Mouse (Mus musculus) CH12.LX (cell line): Measurements from ENCODE around the gene Pnpla6. TPM values are rescaled to one million over a fixed set of nuclear protein-coding genes. Genes with fewer than 3 reads are reported as not detected.

ENCODE experiments used
- DNase-seq: peaks from one replicate; pipeline ENCODE4 v3.0.0-alpha.2; 2013; ENCODE audit errors: extremely low read depth
- H3K27ac ChIP-seq: 2 replicates; pipeline ENCODE4 v1.5.1; 2012; ENCODE audit warnings: low read depth, mild to moderate bottlenecking, control low read depth, moderate library complexity; ENCODE audit not compliant: insufficient read depth
- H3K27me3 ChIP-seq: replicated peaks from 2 replicates; pipeline ENCODE3; 2012; ENCODE audit warnings: inconsistent platforms
- H3K36me3 ChIP-seq, 2 experiments: replicated peaks in 1 of 2; 2 replicates each; pipeline versions ENCODE3 to v1.6.1; 2012; ENCODE audit warnings: inconsistent platforms in 1 of 2, low read length in 1 of 2, mild to moderate bottlenecking in 1 of 2, mixed read lengths in 1 of 2, moderate library complexity in 1 of 2; ENCODE audit not compliant: control insufficient read depth in 1 of 2, insufficient read depth in 1 of 2
- H3K4me1 ChIP-seq, 2 experiments: 2 replicates each; pipeline ENCODE4 v1.6.1; 2012; ENCODE audit warnings: inconsistent platforms in 1 of 2, moderate library complexity in 1 of 2; ENCODE audit not compliant: insufficient read depth in 2 of 2, control insufficient read depth in 1 of 2
- H3K4me2 ChIP-seq: 2 replicates; pipeline ENCODE4 v1.6.1; 2012; ENCODE audit warnings: low read depth, mild to moderate bottlenecking, control low read depth; ENCODE audit not compliant: poor library complexity, insufficient read depth, severe bottlenecking
- H3K4me3 ChIP-seq, 3 experiments: fragments of 150-350 bp in 1 of 3; sonication (generic) in 1 of 3; replicated peaks in 1 of 3; 2 replicates each; pipeline versions ENCODE3 to v1.5.1; 2011 to 2012; ENCODE audit warnings: low read depth in 2 of 3, low read length in 2 of 3, mild to moderate bottlenecking in 2 of 3, moderate library complexity in 2 of 3, control low read depth in 1 of 3, improper control_type of control experiment in 1 of 3, inconsistent platforms in 1 of 3, mixed read lengths in 1 of 3; ENCODE audit not compliant: poor library complexity in 1 of 3
- H3K79me2 ChIP-seq: replicated peaks from 2 replicates; pipeline ENCODE4 v1.6.1; 2012; ENCODE audit warnings: mild to moderate bottlenecking, moderate library complexity; ENCODE audit not compliant: control insufficient read depth, poor library complexity, insufficient read depth, severe bottlenecking; ENCODE audit errors: extremely low read depth
- H3K9ac ChIP-seq: 2 replicates; pipeline ENCODE4 v1.6.1; 2012; ENCODE audit warnings: low read depth, mild to moderate bottlenecking, control low read depth, moderate library complexity; ENCODE audit not compliant: insufficient read depth
- H3K9me3 ChIP-seq: replicated peaks from 2 replicates; pipeline ENCODE3; 2012; ENCODE audit warnings: low read length, inconsistent platforms, mixed read lengths
- BHLHE40 ChIP-seq: IDR thresholded peaks from 2 replicates; pipeline ENCODE4 v1.6.1; 2011; ENCODE audit warnings: mild to moderate bottlenecking, low read depth, low read length, improper control_type of control experiment
- CHD2 ChIP-seq: IDR thresholded peaks from 2 replicates; pipeline ENCODE4 v1.6.1; 2011; ENCODE audit warnings: low read length, improper control_type of control experiment
- E2F4 ChIP-seq: IDR thresholded peaks from 2 replicates; pipeline ENCODE4 v1.6.1; 2011; ENCODE audit warnings: low read depth, low read length, improper control_type of control experiment; ENCODE audit not compliant: insufficient replicate concordance
- ELF1 ChIP-seq: IDR thresholded peaks from 2 replicates; pipeline ENCODE4 v1.6.1; 2014; ENCODE audit warnings: low read depth, mild to moderate bottlenecking, inconsistent platforms, low read length, improper control_type of control experiment
- EP300 ChIP-seq: IDR thresholded peaks from 2 replicates; pipeline ENCODE4 v1.6.1; 2011; ENCODE audit warnings: low read length, improper control_type of control experiment
- HCFC1 ChIP-seq: IDR thresholded peaks from 2 replicates; pipeline ENCODE4 v1.6.1; 2012; ENCODE audit warnings: low read depth, mild to moderate bottlenecking, inconsistent platforms, low read length, improper control_type of control experiment
- IRF4 ChIP-seq: IDR thresholded peaks from 2 replicates; pipeline ENCODE4 v1.6.1; 2014; ENCODE audit warnings: low read depth, mild to moderate bottlenecking, inconsistent platforms, low read length, improper control_type of control experiment
- JUN ChIP-seq: IDR thresholded peaks from 2 replicates; pipeline ENCODE4 v1.6.1; 2011; ENCODE audit warnings: low read depth, mild to moderate bottlenecking, low read length, improper control_type of control experiment, moderate library complexity; ENCODE audit not compliant: insufficient read depth
- KAT2A ChIP-seq: IDR thresholded peaks from 2 replicates; pipeline ENCODE4 v1.6.1; 2012; ENCODE audit warnings: low read length, improper control_type of control experiment, inconsistent platforms; ENCODE audit not compliant: insufficient replicate concordance
- MAX ChIP-seq: IDR thresholded peaks from 2 replicates; pipeline ENCODE4 v1.6.1; 2011; ENCODE audit warnings: low read length, improper control_type of control experiment
- MEF2A ChIP-seq: IDR thresholded peaks from 2 replicates; pipeline ENCODE4 v1.6.1; 2014; ENCODE audit warnings: low read depth, mild to moderate bottlenecking, inconsistent platforms, low read length, improper control_type of control experiment, borderline replicate concordance
- MYC ChIP-seq: IDR thresholded peaks from 2 replicates; pipeline ENCODE4 v1.6.1; 2011; ENCODE audit warnings: low read depth, mild to moderate bottlenecking, improper control_type of control experiment, low read length
- NELFE ChIP-seq: IDR thresholded peaks from 2 replicates; pipeline ENCODE4 v1.6.1; 2011; ENCODE audit warnings: low read depth, low read length, improper control_type of control experiment
- NRF1 ChIP-seq: IDR thresholded peaks from 2 replicates; pipeline ENCODE4 v1.6.1; 2014; ENCODE audit warnings: low read depth, mild to moderate bottlenecking, inconsistent platforms, low read length, improper control_type of control experiment, moderate library complexity
- PAX5 ChIP-seq: IDR thresholded peaks from 2 replicates; pipeline ENCODE4 v1.6.1; 2012; ENCODE audit warnings: low read length, inconsistent platforms, mixed read lengths
- POLR2A ChIP-seq: IDR thresholded peaks from 2 replicates; pipeline ENCODE4 v1.6.1; 2011; ENCODE audit warnings: low read depth, mild to moderate bottlenecking, improper control_type of control experiment, low read length
- RAD21 ChIP-seq: IDR thresholded peaks from 2 replicates; pipeline ENCODE4 v1.6.1; 2011; ENCODE audit warnings: low read depth, mild to moderate bottlenecking, low read length, improper control_type of control experiment, moderate library complexity
- RCOR1 ChIP-seq: conservative IDR thresholded peaks from 2 replicates; pipeline ENCODE4 v1.6.1; 2012; ENCODE audit warnings: low read depth, mild to moderate bottlenecking, inconsistent platforms, low read length, improper control_type of control experiment
- TBP ChIP-seq: conservative IDR thresholded peaks from 2 replicates; pipeline ENCODE4 v1.6.1; 2011; ENCODE audit warnings: low read depth, low read length, improper control_type of control experiment
- TCF12 ChIP-seq: IDR thresholded peaks from 2 replicates; pipeline ENCODE4 v1.6.1; 2014; ENCODE audit warnings: low read depth, mild to moderate bottlenecking, inconsistent platforms, low read length, improper control_type of control experiment
- UBTF ChIP-seq: IDR thresholded peaks from 2 replicates; pipeline ENCODE4 v1.6.1; 2012; ENCODE audit warnings: low read depth, mild to moderate bottlenecking, inconsistent platforms, low read length, improper control_type of control experiment, moderate library complexity
- USF1 ChIP-seq: IDR thresholded peaks from 2 replicates; pipeline ENCODE4 v1.6.1; 2014; ENCODE audit warnings: low read depth, mild to moderate bottlenecking, inconsistent platforms, low read length, improper control_type of control experiment
- ZC3H11A ChIP-seq: IDR thresholded peaks from 2 replicates; pipeline ENCODE4 v1.6.1; 2012; ENCODE audit warnings: low read depth, mild to moderate bottlenecking, inconsistent platforms, low read length, improper control_type of control experiment
- ZKSCAN1 ChIP-seq: IDR thresholded peaks from 2 replicates; pipeline ENCODE4 v1.6.1; 2012; ENCODE audit warnings: low read depth, inconsistent platforms, low read length, improper control_type of control experiment, borderline replicate concordance
- ZNF384 ChIP-seq: IDR thresholded peaks from 2 replicates; pipeline ENCODE4 v1.6.1; 2012; ENCODE audit warnings: low read depth, low read length, improper control_type of control experiment, inconsistent platforms
- dilution Hi-C: fragments of 300-500 bp; cut with MboI; formaldehyde crosslinking; loops from 2 replicates; pipeline ENCODE4 v1.14.3; 2020; ENCODE audit warnings: low sequenced_read_pairs; ENCODE audit not compliant: extremely low pct_unique_long_range_greater_than_20kb, extremely low pct_ligation_motif_present
- in situ Hi-C: fragments of 300-500 bp; cut with MboI; formaldehyde crosslinking; loops from 3 replicates; pipeline ENCODE4 v1.14.3; 2019; ENCODE audit warnings: low sequenced_read_pairs, low pct_ligation_motif_present, low pct_unique_long_range_greater_than_20kb, mixed read lengths
- polyA plus RNA-seq: library from polyadenylated mRNA; unstranded; fragments of >175 nt; gene quantifications from 2 replicates; pipeline ENCODE4 v1.2.1, GENCODE M21; 2012; ENCODE audit warnings: low read depth; ENCODE audit not compliant: insufficient read length
- total RNA-seq, 2 experiments: library from RNA; depleted of rRNA; stranded (reverse); fragments of 300-350 nt in 1 of 2; fragments of >200 nt in 1 of 2; gene quantifications; 2 replicates each; pipeline ENCODE4 v1.2.3; 2012 to 2014

Pnpla6 gene
- total and polyA plus RNA-seq, 3 experiments: 12.5 to 39.8 (median 29.6) TPM

DNA sequence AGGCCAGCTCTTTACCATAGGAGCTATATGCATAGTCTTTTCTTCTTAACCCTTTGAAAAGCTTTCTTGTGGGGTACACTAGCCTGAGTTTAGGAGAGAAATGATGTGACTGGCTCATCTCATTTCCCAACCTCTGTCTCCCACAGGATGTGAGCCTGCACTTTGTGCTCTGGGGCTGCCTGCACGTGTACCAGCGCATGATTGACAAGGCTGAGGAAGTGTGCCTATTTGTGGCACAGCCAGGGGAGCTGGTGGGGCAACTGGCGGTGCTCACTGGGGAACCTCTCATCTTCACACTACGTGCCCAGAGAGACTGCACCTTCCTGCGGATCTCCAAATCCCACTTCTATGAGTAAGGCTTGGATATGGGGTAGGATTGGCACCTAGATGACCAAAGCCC lies 15.6 kb downstream of the Pnpla6 start:
- Histone ChIP-seq H3K79me2 (no peaks in the 10 kb centered on the region), H3K36me3 (peaks cover 53 to 92% of the 10 kb centered on the region in 2 experiments), H3K4me2 (no peak overlapping the region), H3K27ac (no peak overlapping the region), H3K9me3 (no peaks in the 10 kb centered on the region), H3K9ac (no peak overlapping the region), H3K4me3 (no peak overlapping the region), H3K27me3 (no peaks in the 10 kb centered on the region), H3K4me1 (peaks cover 0 to 5% of the 10 kb centered on the region in 2 experiments; a peak in 2 of 4 replicates)
- dilution Hi-C loops (no loop called here), in situ Hi-C loops (no loop called here)
- no peak for DNase-seq
- no peak for TF ChIP-seq TBP
- no peak for TF ChIP-seq IRF4
- TF ChIP-seq NRF1: no peak
- no peak for TF ChIP-seq TCF12
- TF ChIP-seq MAX: no peak
- no peak for TF ChIP-seq ELF1
- TF ChIP-seq HCFC1: no peak
- no peak for TF ChIP-seq ZNF384
- TF ChIP-seq CHD2: no peak

DNA sequence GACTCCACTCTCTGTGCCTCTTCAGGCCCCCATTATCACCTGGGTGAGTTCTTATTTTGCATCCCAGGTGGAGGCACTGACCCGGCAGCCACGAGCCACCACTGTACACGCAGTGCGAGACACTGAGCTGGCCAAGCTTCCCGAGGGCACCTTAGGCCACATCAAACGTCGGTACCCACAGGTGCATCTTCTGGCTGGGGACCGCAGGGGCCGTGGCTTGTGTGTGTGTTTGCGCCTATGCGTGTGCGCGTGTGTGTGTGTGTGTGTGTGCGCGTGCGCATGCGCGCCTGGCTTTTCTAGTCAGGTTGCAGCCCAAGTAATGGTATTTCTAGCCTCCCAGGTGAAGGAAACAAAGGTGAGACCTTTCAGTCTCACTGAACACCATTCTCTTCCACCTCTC lies 16.8 kb downstream of the Pnpla6 start:
- no peaks in the 10 kb centered on the region for H3K9me3 ChIP-seq
- dilution Hi-C loops: no loop called here
- no peak for TF ChIP-seq PAX5
- TF ChIP-seq RAD21: no peak
- no peak for TF ChIP-seq USF1
- TF ChIP-seq UBTF: no peak
- TF ChIP-seq MYC: no peak
- no peak for TF ChIP-seq NRF1
- TF ChIP-seq KAT2A: no peak
- TF ChIP-seq MEF2A: no peak
- TF ChIP-seq ELF1: no peak
- no peak for TF ChIP-seq ZKSCAN1
- TF ChIP-seq JUN: no peak
- no peak for TF ChIP-seq E2F4
- TF ChIP-seq ZC3H11A: no peak
- no peak for TF ChIP-seq POLR2A
- no peak for TF ChIP-seq RCOR1
- no peak for TF ChIP-seq EP300
- TF ChIP-seq TCF12: no peak
- no peak for TF ChIP-seq NELFE
- no peak for TF ChIP-seq BHLHE40
- TF ChIP-seq, all 38 proteins: peak for 0
- no peak overlapping the region for H3K4me2 ChIP-seq
- H3K27ac ChIP-seq: no peak overlapping the region
- H3K9ac ChIP-seq: no peak overlapping the region
- peaks cover 0 to 9% of the 10 kb centered on the region in 2 experiments; a peak in 2 of 4 replicates for H3K4me1 ChIP-seq
- H3K4me3 ChIP-seq: no peak overlapping the region
- in situ Hi-C loops: no loop called here
- H3K27me3 ChIP-seq: no peaks in the 10 kb centered on the region
- no peak for DNase-seq
- no peaks in the 10 kb centered on the region for H3K79me2 ChIP-seq
- H3K36me3 ChIP-seq: peaks cover 58 to 94% of the 10 kb centered on the region in 2 experiments
